9 mouse cellular contexts compared by ENCODE assay signal in the genomic region with DNA sequence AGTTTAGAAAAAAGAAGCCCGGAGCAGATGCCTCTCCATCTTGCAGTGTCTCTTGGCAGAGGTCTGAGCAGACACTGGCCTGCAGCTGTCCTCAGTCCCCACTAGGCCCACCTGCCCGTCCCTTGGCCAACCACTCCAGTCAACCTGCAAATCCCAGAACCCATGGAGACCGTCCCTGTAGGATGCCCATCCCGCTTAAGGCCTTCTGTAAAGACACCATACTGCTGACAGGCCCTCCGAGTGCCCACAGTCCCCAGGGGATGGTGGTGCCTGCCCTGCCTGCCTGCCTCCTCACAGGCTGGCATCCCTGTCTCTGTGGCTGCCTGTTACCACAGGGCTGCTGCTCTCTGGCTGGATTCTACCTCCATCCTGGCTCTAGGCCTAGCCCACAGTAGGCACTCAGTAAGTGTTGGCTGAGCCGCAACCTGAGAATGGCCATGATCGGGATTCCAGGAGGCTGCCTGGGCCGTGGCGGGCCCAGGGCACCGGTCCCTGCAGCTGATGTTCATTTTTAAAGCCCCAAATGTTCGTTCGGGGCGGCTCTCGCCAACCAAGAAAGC. TPM values are rescaled to one million over a fixed set of nuclear protein-coding genes. Genes with fewer than 3 reads are reported as not detected.
DNase-seq lines count a peak whose midpoint lies in the region; ATAC-seq and TF ChIP-seq lines count a peak whose summit lies in the region.
"Had no signal": no experiment of that assay in that cellular context is flagged by ENCODE, and none has a peak within 500 bp of the region (broad histone marks: within the 10 kb centered on the region; RNA-seq: fewer than 3 reads in every experiment).

No protein-coding gene starts in this region.

- no peak; the same call in 1 of the 2 replicates for ATAC-seq in forebrain, embryonic 15.5 days (replicated peaks)
- ATAC-seq in midbrain, embryonic 16.5 days = no peak
- ATAC-seq: Patski had no signal

- 52% methylated on average over 14 of the region's 14 CpGs for WGBS in forebrain, embryonic 15.5 days
- WGBS in midbrain, embryonic 16.5 days = 51% methylated on average over 14 of the region's 14 CpGs

- H3K4me1 ChIP-seq in forebrain, embryonic 15.5 days = peaks cover 77% of the 10 kb centered on the region
- H3K4me1 ChIP-seq in midbrain, embryonic 16.5 days (ENCODE audit: control insufficient read depth, insufficient read depth, low read length) = peaks cover 61% of the 10 kb centered on the region

- intact Hi-C loops in left cerebral cortex, adult 2 months (cut with DNase I) = no loop called here

- H3K36me3 ChIP-seq in forebrain, embryonic 15.5 days = no peaks in the 10 kb centered on the region
- no peaks in the 10 kb centered on the region for H3K36me3 ChIP-seq in midbrain, embryonic 16.5 days (ENCODE audit: control insufficient read depth, insufficient read depth, low read length)

- H3K27me3 ChIP-seq in forebrain, embryonic 15.5 days = no peaks in the 10 kb centered on the region; the same call in 1 of the 2 replicates
- no peaks in the 10 kb centered on the region for H3K27me3 ChIP-seq in midbrain, embryonic 16.5 days (ENCODE audit: control insufficient read depth, insufficient read depth, low read depth, low read length)

- no peak for TF ChIP-seq CTCF in left cerebral cortex, adult 2 months (IDR thresholded peaks at IDR 0.05)

- no peak for DNase-seq in left cerebral cortex, adult 2 months (ENCODE audit: extremely low spot score in 1 of 2, low spot score in 2 of 2)
- no peak for DNase-seq in left cerebral cortex, adult 11 months (ENCODE audit: low spot score)
- DNase-seq in cerebellum, adult 9-10 months = peak; percentile 74
- no peak for DNase-seq in retina, embryonic 14.5 days (ENCODE audit: low spot score)
- DNase-seq in frontal cortex, postnatal 36 days (ENCODE audit: low spot score in 2 of 2) = no peak
- DNase-seq in ovary, postnatal 36 days (ENCODE audit: low spot score) = no peak

- H3K27ac ChIP-seq in left cerebral cortex, adult 2 months = peak overlapping the region; percentile 77
- peak overlapping the region; percentile 82 for H3K27ac ChIP-seq in forebrain, embryonic 15.5 days (replicated peaks)
- H3K27ac ChIP-seq in midbrain, embryonic 16.5 days (ENCODE audit: low read length) = peak overlapping the region; percentile 81

- no peaks in the 10 kb centered on the region for H3K9me3 ChIP-seq in forebrain, embryonic 15.5 days
- H3K9me3 ChIP-seq in midbrain, embryonic 16.5 days (replicated peaks; ENCODE audit: control insufficient read depth, low read length, poor library complexity, severe bottlenecking) = no peaks in the 10 kb centered on the region

- peak overlapping the region; percentile 30 for H3K4me3 ChIP-seq in left cerebral cortex, adult 2 months
- H3K4me3 ChIP-seq in forebrain, embryonic 15.5 days = peak overlapping the region; percentile 62
- peak overlapping the region; percentile 62 for H3K4me3 ChIP-seq in midbrain, embryonic 16.5 days (ENCODE audit: low read depth, low read length)

- H3K4me2 ChIP-seq in forebrain, embryonic 15.5 days (replicated peaks) = peak overlapping the region; percentile 42; the same call in 1 of the 2 replicates
- H3K4me2 ChIP-seq in midbrain, embryonic 16.5 days (ENCODE audit: low read length) = peak overlapping the region; percentile 85

- H3K9ac ChIP-seq in forebrain, embryonic 15.5 days (replicated peaks) = peak overlapping the region; percentile 38
- H3K9ac ChIP-seq in midbrain, embryonic 16.5 days (ENCODE audit: low read depth, low read length) = 0 out of 2 replicates have a peak overlapping the region, but pooled peaks have one; percentile 80

RNA-seq across cellular contexts. Expression of gene Tcf20, which starts 23.3 kb away (rescaled TPM):
- total RNA-seq in left cerebral cortex, adult 2 months (2021) = 100 to 1,000 TPM; 231 to 245 TPM
- polyA plus RNA-seq in forebrain, embryonic 15.5 days (2015; fragmentation: Nextera tagmentation; extraction: Ambion mirVana) = 18.2 and 18.7 TPM in 2 replicates
- 13.0 and 13.6 TPM in 2 replicates for polyA plus RNA-seq in midbrain, embryonic 16.5 days (2015; fragmentation: Nextera tagmentation; extraction: Ambion mirVana)
